Mouse (Mus musculus) olfactory bulb, adult 2 months (tissue): ENCODE data around the gene Tm9sf1.

Experiments
- CTCF ChIP-seq: fragments of 200-500 bp; IDR thresholded peaks from 2 replicates; pipeline ENCODE4 v1.5.1; 2012; ENCODE audit warnings: low read depth, mild to moderate bottlenecking, low read length, moderate library complexity; ENCODE audit not compliant: insufficient read depth
- POLR2A ChIP-seq: fragments of 200-500 bp; IDR thresholded peaks from 2 replicates; pipeline ENCODE4 v1.6.1; 2012; ENCODE audit warnings: mild to moderate bottlenecking, low read depth, low read length, moderate library complexity; ENCODE audit not compliant: insufficient read depth

GRCm38 (mm10) chr14:55637795-55638194 is 5.8 kb downstream of the Tm9sf1 start, which contains the start of gene Gm49378:
- no peak for TF ChIP-seq CTCF
- no peak for TF ChIP-seq POLR2A
